Mouse (Mus musculus): Measurements from ENCODE around the gene Ptpn18. TPM values are rescaled to one million over a fixed set of nuclear protein-coding genes. Genes with fewer than 3 reads are reported as not detected.

The Ptpn18 gene
- total and polyA plus RNA-seq, 3 experiments = 39.1 to 73.3 TPM; not detected in 1

DNA sequence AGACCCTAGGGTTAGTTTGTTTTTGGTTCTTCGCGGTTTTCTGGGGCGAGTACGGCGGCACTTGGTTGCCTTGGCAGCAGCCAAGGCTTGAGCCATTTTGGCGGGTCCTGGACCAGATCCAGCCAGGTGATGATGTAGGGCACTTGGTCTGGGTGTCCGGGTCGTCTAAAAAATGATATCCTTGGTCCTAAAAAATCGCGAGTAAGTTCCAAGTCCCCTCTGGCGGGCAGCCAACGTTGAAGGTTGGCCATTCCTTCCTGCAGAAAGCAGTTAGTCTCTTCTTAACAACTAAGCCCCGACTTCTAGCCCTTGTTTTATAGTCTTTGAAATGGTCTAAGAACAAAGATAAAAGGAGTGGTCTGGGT is 27.2 kb upstream of the Ptpn18 start:
- Histone ChIP-seq H3K36me3 (ENCODE audit: control insufficient read depth in 1 of 2, insufficient read depth in 2 of 2, low read length in 2 of 2) (no peaks in the 10 kb centered on the region), H3K79me2 (ENCODE audit: control insufficient read depth, insufficient read depth, low read length, poor library complexity) (no peaks in the 10 kb centered on the region; the same call in 1 of the 2 replicates), H3K9ac (ENCODE audit: control insufficient read depth, low read depth, low read length, poor library complexity, severe bottlenecking) (no peak overlapping the region), H3K9me3 (replicated peaks; ENCODE audit: insufficient read depth, low read length) (no peaks in the 10 kb centered on the region), H3K27ac (ENCODE audit: control insufficient read depth, low read depth, low read length) (no peak overlapping the region), H3K4me3 (ENCODE audit: control insufficient read depth in 1 of 2, insufficient read depth in 1 of 2, low read depth in 2 of 2, low read length in 2 of 2) (no peak overlapping the region), H3K4me1 (ENCODE audit: control insufficient read depth in 1 of 2, insufficient read depth in 2 of 2, low read length in 2 of 2) (no peaks in the 10 kb centered on the region), H3K27me3 (ENCODE audit: control insufficient read depth in 1 of 2, insufficient read depth in 2 of 2, low read length in 2 of 2) (peaks cover 0 to 2% of the 10 kb centered on the region in 2 experiments; a peak in 1 of 4 replicates)
- DNase-seq (ENCODE audit: low read depth, low spot score) = no peak
- no peak for TF ChIP-seq ETS1 (IDR thresholded peaks at IDR 0.05; ENCODE audit: low read depth, low read length)

DNA sequence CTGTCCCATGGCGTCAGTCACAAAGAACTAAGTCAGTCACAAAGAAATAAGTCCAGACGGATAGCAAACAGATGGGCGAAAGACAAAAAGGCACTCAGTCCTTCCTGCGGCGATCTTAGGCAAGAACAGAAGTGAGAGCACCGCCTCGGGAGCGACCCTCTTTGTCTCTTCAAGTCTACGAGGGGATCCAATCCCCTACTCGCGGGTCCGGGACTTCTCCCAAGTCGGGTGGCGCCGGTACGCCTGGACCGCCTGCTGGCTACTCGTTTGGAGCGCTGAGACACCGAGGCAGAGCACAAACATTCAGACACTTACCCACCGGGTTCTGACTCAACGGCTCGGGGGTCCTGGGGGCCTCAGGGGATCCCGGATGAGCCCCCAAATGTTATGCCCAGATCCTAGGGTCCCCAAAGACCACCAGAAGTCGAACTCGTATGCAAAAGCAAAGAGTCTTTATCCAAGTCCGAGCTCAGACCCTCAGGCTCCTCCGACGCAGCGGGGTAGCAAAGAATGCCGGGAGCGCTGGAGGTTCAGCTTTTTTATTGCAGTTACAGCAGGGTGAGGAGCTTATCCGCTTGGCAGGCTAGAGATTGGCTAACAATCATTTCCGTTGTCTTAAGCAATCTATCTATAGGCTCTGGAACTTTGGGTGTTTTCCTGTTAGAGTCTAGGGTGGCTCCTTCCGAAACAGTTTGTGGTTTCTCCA is 26.6 kb upstream of the Ptpn18 start:
- Histone ChIP-seq H3K36me3 (ENCODE audit: control insufficient read depth in 1 of 2, insufficient read depth in 2 of 2, low read length in 2 of 2) (peaks cover 0 to 1% of the 10 kb centered on the region in 2 experiments; a peak in 2 of 4 replicates), H3K79me2 (ENCODE audit: control insufficient read depth, insufficient read depth, low read length, poor library complexity) (no peaks in the 10 kb centered on the region; the same call in 1 of the 2 replicates), H3K4me1 (ENCODE audit: control insufficient read depth in 1 of 2, insufficient read depth in 2 of 2, low read length in 2 of 2) (no peaks in the 10 kb centered on the region), H3K9me3 (replicated peaks; ENCODE audit: insufficient read depth, low read length) (no peaks in the 10 kb centered on the region), H3K4me3 (ENCODE audit: control insufficient read depth in 1 of 2, insufficient read depth in 1 of 2, low read depth in 2 of 2, low read length in 2 of 2) (no peak overlapping the region), H3K9ac (ENCODE audit: control insufficient read depth, low read depth, low read length, poor library complexity, severe bottlenecking) (no peak overlapping the region), H3K27ac (ENCODE audit: control insufficient read depth, low read depth, low read length) (no peak overlapping the region), H3K27me3 (ENCODE audit: control insufficient read depth in 1 of 2, insufficient read depth in 2 of 2, low read length in 2 of 2) (peaks cover 0 to 2% of the 10 kb centered on the region in 2 experiments; a peak in 1 of 4 replicates)
- no peak for DNase-seq (ENCODE audit: low read depth, low spot score)
- TF ChIP-seq MAX (IDR thresholded peaks at IDR 0.05; ENCODE audit: low read length) = no peak
- TF ChIP-seq CHD1 (IDR thresholded peaks at IDR 0.05; ENCODE audit: low read depth, low read length) = no peak
- no peak for TF ChIP-seq ZNF384 (IDR thresholded peaks at IDR 0.05; ENCODE audit: low read depth, low read length)
- TF ChIP-seq NELFE (IDR thresholded peaks at IDR 0.05; ENCODE audit: low read depth, low read length) = no peak
- no peak for TF ChIP-seq TAL1 (IDR thresholded peaks at IDR 0.05; ENCODE audit: low read length)
- TF ChIP-seq SMC3 (IDR thresholded peaks at IDR 0.05; ENCODE audit: low read depth, low read length) = no peak
- no peak for TF ChIP-seq TCF12 (IDR thresholded peaks at IDR 0.05; ENCODE audit: low read depth, low read length)
- no peak for TF ChIP-seq MYC (IDR thresholded peaks at IDR 0.05; ENCODE audit: low read depth, low read length)

DNA sequence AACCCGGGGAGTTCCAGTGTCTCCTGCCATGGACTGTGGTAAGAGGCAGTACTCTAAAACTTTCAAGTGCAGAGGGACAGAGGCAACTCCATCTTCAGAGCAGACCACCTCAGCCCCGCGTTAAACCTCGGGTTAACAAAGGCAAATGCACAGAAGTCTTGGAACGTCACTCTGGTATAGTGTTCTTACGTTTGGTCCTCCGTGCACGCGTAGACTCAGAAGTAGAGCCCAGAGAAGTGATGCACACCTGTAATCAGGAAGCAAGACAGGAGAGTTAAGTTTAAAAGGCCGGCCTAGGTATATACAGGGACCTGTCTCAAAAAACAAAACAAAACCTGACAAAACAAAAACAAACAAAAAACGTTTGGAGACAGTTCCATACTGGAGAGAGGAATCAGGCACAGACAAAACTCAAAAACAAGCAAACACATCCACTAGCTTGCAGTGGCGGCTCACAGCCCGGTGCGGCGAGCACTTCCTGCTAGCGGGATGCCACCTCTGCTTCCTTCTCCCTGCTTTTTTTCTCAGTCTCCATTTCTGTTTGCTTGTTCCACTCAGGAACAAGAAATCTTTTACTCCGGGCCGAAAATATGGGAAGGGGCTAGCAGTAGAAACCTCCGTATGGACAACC is 25.6 kb upstream of the Ptpn18 start:
- H3K4me1 ChIP-seq (ENCODE audit: control insufficient read depth in 1 of 2, insufficient read depth in 2 of 2, low read length in 2 of 2) = peaks cover 0 to 4% of the 10 kb centered on the region in 2 experiments; a peak in 1 of 4 replicates
- peaks cover 2% of the 10 kb centered on the region; the same call in 1 of the 2 replicates for H3K79me2 ChIP-seq (ENCODE audit: control insufficient read depth, insufficient read depth, low read length, poor library complexity)
- H3K27me3 ChIP-seq (ENCODE audit: control insufficient read depth in 1 of 2, insufficient read depth in 2 of 2, low read length in 2 of 2) = no peaks in the 10 kb centered on the region
- H3K36me3 ChIP-seq (ENCODE audit: control insufficient read depth in 1 of 2, insufficient read depth in 2 of 2, low read length in 2 of 2) = peaks cover 0 to 6% of the 10 kb centered on the region in 2 experiments; a peak in 2 of 4 replicates
- H3K4me3 ChIP-seq (ENCODE audit: control insufficient read depth in 1 of 2, insufficient read depth in 1 of 2, low read depth in 2 of 2, low read length in 2 of 2) = peak overlapping the region; percentile 17 to 83
- H3K27ac ChIP-seq (ENCODE audit: control insufficient read depth, low read depth, low read length) = no peak overlapping the region
- no peak overlapping the region; the same call in 1 of the 2 replicates for H3K9ac ChIP-seq (ENCODE audit: control insufficient read depth, low read depth, low read length, poor library complexity, severe bottlenecking)
- peak; percentile 47 for DNase-seq (ENCODE audit: low read depth, low spot score)
- no peaks in the 10 kb centered on the region for H3K9me3 ChIP-seq (replicated peaks; ENCODE audit: insufficient read depth, low read length)
- TF ChIP-seq HCFC1 (IDR thresholded peaks at IDR 0.05; ENCODE audit: low read depth, low read length) (0 out of 2 replicates have a peak, but pooled peaks have one; percentile 11), MAFK (IDR thresholded peaks at IDR 0.05; ENCODE audit: borderline replicate concordance, low read depth, low read length) (no peak), USF2 (IDR thresholded peaks at IDR 0.05; ENCODE audit: borderline replicate concordance in 1 of 2, insufficient read depth in 1 of 2, low read depth in 1 of 2, low read length in 2 of 2) (no peak), NELFE (IDR thresholded peaks at IDR 0.05; ENCODE audit: low read depth, low read length) (no peak), TAL1 (IDR thresholded peaks at IDR 0.05; ENCODE audit: low read length) (no peak), RAD21 (IDR thresholded peaks at IDR 0.05; ENCODE audit: low read depth, low read length) (no peak), TBP (IDR thresholded peaks at IDR 0.05; ENCODE audit: low read depth, low read length) (no peak)
